Mouse (Mus musculus) embryonic facial prominence, embryonic 13.5 days (tissue): Measurements from ENCODE around the gene Hs3st6. TPM values are rescaled to one million over a fixed set of nuclear protein-coding genes. Genes with fewer than 3 reads are reported as not detected.
"Not testable (repeated sequence)": the region's sequence is repeated elsewhere in the genome, so short reads cannot be mapped to it uniquely, and the experiment has no call there.

Experiments
- ATAC-seq: fragments of 200-750 bp; cut with Nextera tagmentation; 2 replicates; pipeline ENCODE4 v1.8.0; 2017; ENCODE audit warnings: low read depth; ENCODE audit not compliant: insufficient number of reproducible peaks, insufficient read depth, low FRiP score, low TSS enrichment
- H3K27ac ChIP-seq: fragments of 300-500 bp; sonication (generic); 2 replicates; pipeline ENCODE4 v1.5.1; 2015; ENCODE audit warnings: moderate library complexity, mild to moderate bottlenecking, inconsistent platforms
- H3K27me3 ChIP-seq: fragments of 300-500 bp; sonication (generic); 2 replicates; pipeline ENCODE4 v1.6.1; 2015; ENCODE audit warnings: mild to moderate bottlenecking, inconsistent platforms
- H3K36me3 ChIP-seq: fragments of 300-500 bp; sonication (generic); 2 replicates; pipeline ENCODE4 v1.6.1; 2015; ENCODE audit warnings: mild to moderate bottlenecking, inconsistent platforms
- H3K4me1 ChIP-seq: fragments of 300-500 bp; sonication (generic); 2 replicates; pipeline ENCODE4 v1.6.1; 2015; ENCODE audit warnings: inconsistent platforms
- H3K4me2 ChIP-seq: fragments of 300-500 bp; sonication (generic); 2 replicates; pipeline ENCODE4 v1.6.1; 2015; ENCODE audit warnings: moderate library complexity, mild to moderate bottlenecking, inconsistent platforms
- H3K4me3 ChIP-seq: fragments of 300-500 bp; sonication (generic); 2 replicates; pipeline ENCODE4 v1.5.1; 2015; ENCODE audit warnings: mild to moderate bottlenecking, inconsistent platforms
- H3K9ac ChIP-seq: fragments of 300-500 bp; sonication (generic); 2 replicates; pipeline ENCODE4 v1.6.1; 2015; ENCODE audit warnings: mild to moderate bottlenecking, inconsistent platforms
- H3K9me3 ChIP-seq: fragments of 300-500 bp; sonication (generic); 2 replicates; pipeline ENCODE4 v1.6.1; 2016; ENCODE audit warnings: inconsistent platforms
- WGBS: fragments of 180-500 bp; shearing (Covaris S2); methylation state at CpG from one replicate; pipeline ENCODE4 v1.1.7; 2015; ENCODE audit warnings: mixed read lengths; 5-methylcytosine and 5-hydroxymethylcytosine counted together
- polyA plus RNA-seq: library from polyadenylated mRNA; unstranded; fragments of >200 nt; fragmentation: Nextera tagmentation; extraction: Ambion mirVana; gene quantifications from 2 replicates; pipeline ENCODE4 v1.2.1, GENCODE M21; 2015

Gene Hs3st6
- 17.9 and 21.6 TPM in 2 replicates for polyA plus RNA-seq

GRCm38 (mm10) chr17:24752415-24753394 lies at the start of gene Hs3st6:
Hs3st6 (plus strand) TSS chr17:24752988.
- H3K4me2 ChIP-seq, result peak within 1 kb of the TSS; percentile 85
- H3K9ac ChIP-seq, result peak within 1 kb of the TSS; percentile 69
- no peaks in the 10 kb centered on the region for H3K36me3 ChIP-seq
- H3K27ac ChIP-seq, result no peak within 1 kb of the TSS; the same call in 1 of the 2 replicates
- H3K4me3 ChIP-seq, result peak within 1 kb of the TSS; percentile 56
- WGBS, result 1% methylated on average over 70 of the region's 82 CpGs
- peaks cover 59% of the 10 kb centered on the region for H3K27me3 ChIP-seq
- peak; percentile 70 for ATAC-seq
- no peaks in the 10 kb centered on the region for H3K9me3 ChIP-seq
- peaks cover 53% of the 10 kb centered on the region for H3K4me1 ChIP-seq

GRCm38 (mm10) chr17:24705821-24706220 lies 47.0 kb upstream of the Hs3st6 start:
- ATAC-seq, result no peak
- Histone ChIP-seq H3K9ac (0 out of 2 replicates have a peak overlapping the region, but pooled peaks have one; percentile 16), H3K27ac (no peak overlapping the region), H3K9me3 (no peaks in the 10 kb centered on the region), H3K4me3 (no peak overlapping the region), H3K4me1 (peaks cover 21% of the 10 kb centered on the region), H3K27me3 (no peaks in the 10 kb centered on the region), H3K36me3 (peaks cover 43% of the 10 kb centered on the region), H3K4me2 (peak overlapping the region; percentile 78; the same call in 1 of the 2 replicates)
- WGBS, result 92% methylated on average over 3 of the region's 3 CpGs

- H3K4me2 ChIP-seq, result peak within 1 kb of the TSS; percentile 78
- H3K27ac ChIP-seq, result peak within 1 kb of the TSS; percentile 78
- ATAC-seq, result peak; percentile 80
- WGBS, result 3% methylated on average over 32 of the region's 32 CpGs
- H3K4me3 ChIP-seq, result peak within 1 kb of the TSS; percentile 76
- H3K27me3 ChIP-seq, result no peaks in the 10 kb centered on the region
- peaks cover 21% of the 10 kb centered on the region for H3K4me1 ChIP-seq
- no peaks in the 10 kb centered on the region for H3K9me3 ChIP-seq
- H3K9ac ChIP-seq, result peak within 1 kb of the TSS; percentile 81
- H3K36me3 ChIP-seq, result peaks cover 30% of the 10 kb centered on the region
Observed at GRCm38 (mm10) chr17:24706982-24707800, 45.6 kb upstream of the Hs3st6 start, which contains the start of gene Tbl3. Tbl3 (minus strand) TSS chr17:24707660.

- Histone ChIP-seq H3K4me1 (peaks cover 21% of the 10 kb centered on the region), H3K27ac (peak overlapping the region; percentile 78), H3K4me3 (peak overlapping the region; percentile 76), H3K9ac (peak overlapping the region; percentile 81), H3K36me3 (peaks cover 22% of the 10 kb centered on the region), H3K9me3 (no peaks in the 10 kb centered on the region), H3K4me2 (peak overlapping the region; percentile 78), H3K27me3 (no peaks in the 10 kb centered on the region)
- WGBS, result 4% methylated on average over 24 of the region's 24 CpGs
- ATAC-seq, result no peak
Observed at GRCm38 (mm10) chr17:24707801-24708425, 44.9 kb upstream of the Hs3st6 start.

- ATAC-seq, result no peak
- Histone ChIP-seq H3K4me3 (no peak overlapping the region), H3K9me3 (no peaks in the 10 kb centered on the region), H3K9ac (no peak overlapping the region), H3K4me2 (no peak overlapping the region), H3K36me3 (peaks cover 19% of the 10 kb centered on the region), H3K4me1 (peaks cover 21% of the 10 kb centered on the region), H3K27ac (no peak overlapping the region), H3K27me3 (no peaks in the 10 kb centered on the region)
- WGBS, result 34% methylated on average over 2 of the region's 2 CpGs
Observed at GRCm38 (mm10) chr17:24708646-24709045, 44.1 kb upstream of the Hs3st6 start.

GRCm38 (mm10) chr17:24715556-24715955 lies 37.2 kb upstream of the Hs3st6 start:
- Histone ChIP-seq H3K9ac (no peak overlapping the region), H3K27ac (no peak overlapping the region), H3K36me3 (peaks cover 33% of the 10 kb centered on the region), H3K4me2 (no peak overlapping the region), H3K27me3 (no peaks in the 10 kb centered on the region), H3K4me3 (no peak overlapping the region), H3K9me3 (no peaks in the 10 kb centered on the region), H3K4me1 (peaks cover 6% of the 10 kb centered on the region)
- ATAC-seq, result no peak
- WGBS, result 77% methylated on average over 6 of the region's 6 CpGs

GRCm38 (mm10) chr17:24716166-24716682 lies 36.6 kb upstream of the Hs3st6 start:
- ATAC-seq, result no peak
- H3K9ac ChIP-seq, result no peak overlapping the region
- no peak overlapping the region for H3K4me3 ChIP-seq
- H3K27ac ChIP-seq, result no peak overlapping the region
- peaks cover 8% of the 10 kb centered on the region for H3K4me1 ChIP-seq
- 94% methylated on average over 15 of the region's 15 CpGs for WGBS
- H3K36me3 ChIP-seq, result peaks cover 35% of the 10 kb centered on the region
- H3K4me2 ChIP-seq, result no peak overlapping the region
- H3K27me3 ChIP-seq, result no peaks in the 10 kb centered on the region
- H3K9me3 ChIP-seq, result no peaks in the 10 kb centered on the region

- Histone ChIP-seq H3K36me3 (peaks cover 49% of the 10 kb centered on the region), H3K27ac (no peak within 1 kb of the TSS), H3K27me3 (no peaks in the 10 kb centered on the region), H3K9ac (peak within 1 kb of the TSS; percentile 97), H3K4me2 (peak within 1 kb of the TSS; percentile 89), H3K4me1 (peaks cover 25% of the 10 kb centered on the region), H3K9me3 (no peaks in the 10 kb centered on the region), H3K4me3 (peak within 1 kb of the TSS; percentile 91)
- WGBS, result 84% methylated on average over 4 of the region's 4 CpGs
- no peak for ATAC-seq
Observed at GRCm38 (mm10) chr17:24717943-24718342, 34.8 kb upstream of the Hs3st6 start, which contains the start of the genes Rnf151 and Rps2. Rnf151 (minus strand) TSS chr17:24718063. Rps2 (plus strand) TSS chr17:24718116.

- peak overlapping the region; percentile 91 for H3K4me3 ChIP-seq
- 68% methylated on average over 5 of the region's 5 CpGs for WGBS
- peaks cover 32% of the 10 kb centered on the region for H3K4me1 ChIP-seq
- ATAC-seq, H3K27me3 ChIP-seq, H3K27ac ChIP-seq, H3K9me3 ChIP-seq: not testable (repeated sequence)
- peak overlapping the region; percentile 97 for H3K9ac ChIP-seq
- peak overlapping the region; percentile 89 for H3K4me2 ChIP-seq
- H3K36me3 ChIP-seq, result peaks cover 49% of the 10 kb centered on the region
Observed at GRCm38 (mm10) chr17:24718938-24719337, 33.9 kb upstream of the Hs3st6 start.

- Histone ChIP-seq H3K4me3 (peak overlapping the region; percentile 91), H3K27me3 (no peaks in the 10 kb centered on the region), H3K36me3 (peaks cover 49% of the 10 kb centered on the region), H3K27ac (peak overlapping the region; percentile 83), H3K4me2 (peak overlapping the region; percentile 89), H3K4me1 (peaks cover 32% of the 10 kb centered on the region), H3K9me3 (no peaks in the 10 kb centered on the region), H3K9ac (peak overlapping the region; percentile 97)
- ATAC-seq, result peak; percentile 97
- WGBS, result under 1% methylated on average over 61 of the region's 61 CpGs
Observed at GRCm38 (mm10) chr17:24719494-24720222, 33.1 kb upstream of the Hs3st6 start.
